Mouse (Mus musculus) CH12.LX (cell line): Measurements from ENCODE around the gene Them7. TPM values are rescaled to one million over a fixed set of nuclear protein-coding genes. Genes with fewer than 3 reads are reported as not detected.

Experiments
- DNase-seq: peaks from one replicate; pipeline ENCODE4 v3.0.0-alpha.2; 2013; ENCODE audit errors: extremely low read depth
- H3K27ac ChIP-seq: 2 replicates; pipeline ENCODE4 v1.5.1; 2012; ENCODE audit warnings: low read depth, mild to moderate bottlenecking, control low read depth, moderate library complexity; ENCODE audit not compliant: insufficient read depth
- H3K27me3 ChIP-seq: replicated peaks from 2 replicates; pipeline ENCODE3; 2012; ENCODE audit warnings: inconsistent platforms
- H3K36me3 ChIP-seq, 2 experiments: replicated peaks in 1 of 2; 2 replicates each; pipeline versions ENCODE3 to v1.6.1; 2012; ENCODE audit warnings: inconsistent platforms in 1 of 2, low read length in 1 of 2, mild to moderate bottlenecking in 1 of 2, mixed read lengths in 1 of 2, moderate library complexity in 1 of 2; ENCODE audit not compliant: control insufficient read depth in 1 of 2, insufficient read depth in 1 of 2
- H3K4me1 ChIP-seq, 2 experiments: 2 replicates each; pipeline ENCODE4 v1.6.1; 2012; ENCODE audit warnings: inconsistent platforms in 1 of 2, moderate library complexity in 1 of 2; ENCODE audit not compliant: insufficient read depth in 2 of 2, control insufficient read depth in 1 of 2
- H3K4me2 ChIP-seq: 2 replicates; pipeline ENCODE4 v1.6.1; 2012; ENCODE audit warnings: low read depth, mild to moderate bottlenecking, control low read depth; ENCODE audit not compliant: poor library complexity, insufficient read depth, severe bottlenecking
- H3K4me3 ChIP-seq, 3 experiments: fragments of 150-350 bp in 1 of 3; sonication (generic) in 1 of 3; replicated peaks in 1 of 3; 2 replicates each; pipeline versions ENCODE3 to v1.5.1; 2011 to 2012; ENCODE audit warnings: low read depth in 2 of 3, low read length in 2 of 3, mild to moderate bottlenecking in 2 of 3, moderate library complexity in 2 of 3, control low read depth in 1 of 3, improper control_type of control experiment in 1 of 3, inconsistent platforms in 1 of 3, mixed read lengths in 1 of 3; ENCODE audit not compliant: poor library complexity in 1 of 3
- H3K79me2 ChIP-seq: replicated peaks from 2 replicates; pipeline ENCODE4 v1.6.1; 2012; ENCODE audit warnings: mild to moderate bottlenecking, moderate library complexity; ENCODE audit not compliant: control insufficient read depth, poor library complexity, insufficient read depth, severe bottlenecking; ENCODE audit errors: extremely low read depth
- H3K9ac ChIP-seq: 2 replicates; pipeline ENCODE4 v1.6.1; 2012; ENCODE audit warnings: low read depth, mild to moderate bottlenecking, control low read depth, moderate library complexity; ENCODE audit not compliant: insufficient read depth
- H3K9me3 ChIP-seq: replicated peaks from 2 replicates; pipeline ENCODE3; 2012; ENCODE audit warnings: low read length, inconsistent platforms, mixed read lengths
- BHLHE40 ChIP-seq: IDR thresholded peaks from 2 replicates; pipeline ENCODE4 v1.6.1; 2011; ENCODE audit warnings: mild to moderate bottlenecking, low read depth, low read length, improper control_type of control experiment
- CHD2 ChIP-seq: IDR thresholded peaks from 2 replicates; pipeline ENCODE4 v1.6.1; 2011; ENCODE audit warnings: low read length, improper control_type of control experiment
- CTCF ChIP-seq, 2 experiments: IDR thresholded peaks in 1 of 2; conservative IDR thresholded peaks in 1 of 2; 2 replicates each; pipeline ENCODE4 v1.5.1; 2011 to 2012; ENCODE audit warnings: low read depth in 2 of 2, low read length in 2 of 2, improper control_type of control experiment in 1 of 2, inconsistent platforms in 1 of 2, mild to moderate bottlenecking in 1 of 2, moderate library complexity in 1 of 2
- ELF1 ChIP-seq: IDR thresholded peaks from 2 replicates; pipeline ENCODE4 v1.6.1; 2014; ENCODE audit warnings: low read depth, mild to moderate bottlenecking, inconsistent platforms, low read length, improper control_type of control experiment
- HCFC1 ChIP-seq: IDR thresholded peaks from 2 replicates; pipeline ENCODE4 v1.6.1; 2012; ENCODE audit warnings: low read depth, mild to moderate bottlenecking, inconsistent platforms, low read length, improper control_type of control experiment
- JUN ChIP-seq: IDR thresholded peaks from 2 replicates; pipeline ENCODE4 v1.6.1; 2011; ENCODE audit warnings: low read depth, mild to moderate bottlenecking, low read length, improper control_type of control experiment, moderate library complexity; ENCODE audit not compliant: insufficient read depth
- JUND ChIP-seq: conservative IDR thresholded peaks from 2 replicates; pipeline ENCODE4 v1.6.1; 2011; ENCODE audit warnings: low read depth, low read length, improper control_type of control experiment
- MAFK ChIP-seq: IDR thresholded peaks from 2 replicates; pipeline ENCODE4 v1.6.1; 2011; ENCODE audit warnings: low read length, improper control_type of control experiment; ENCODE audit not compliant: insufficient replicate concordance
- MEF2A ChIP-seq: IDR thresholded peaks from 2 replicates; pipeline ENCODE4 v1.6.1; 2014; ENCODE audit warnings: low read depth, mild to moderate bottlenecking, inconsistent platforms, low read length, improper control_type of control experiment, borderline replicate concordance
- MYC ChIP-seq: IDR thresholded peaks from 2 replicates; pipeline ENCODE4 v1.6.1; 2011; ENCODE audit warnings: low read depth, mild to moderate bottlenecking, improper control_type of control experiment, low read length
- NELFE ChIP-seq: IDR thresholded peaks from 2 replicates; pipeline ENCODE4 v1.6.1; 2011; ENCODE audit warnings: low read depth, low read length, improper control_type of control experiment
- PAX5 ChIP-seq: IDR thresholded peaks from 2 replicates; pipeline ENCODE4 v1.6.1; 2012; ENCODE audit warnings: low read length, inconsistent platforms, mixed read lengths
- POLR2AphosphoS2 ChIP-seq: IDR thresholded peaks from 2 replicates; pipeline ENCODE4 v1.6.1; 2011; ENCODE audit warnings: low read depth, low read length, improper control_type of control experiment
- RAD21 ChIP-seq: IDR thresholded peaks from 2 replicates; pipeline ENCODE4 v1.6.1; 2011; ENCODE audit warnings: low read depth, mild to moderate bottlenecking, low read length, improper control_type of control experiment, moderate library complexity
- SIN3A ChIP-seq: IDR thresholded peaks from 2 replicates; pipeline ENCODE4 v1.6.1; 2012; ENCODE audit warnings: low read length, improper control_type of control experiment, inconsistent platforms
- SMC3 ChIP-seq: IDR thresholded peaks from 2 replicates; pipeline ENCODE4 v1.6.1; 2011; ENCODE audit warnings: low read depth, low read length, improper control_type of control experiment
- TBP ChIP-seq: conservative IDR thresholded peaks from 2 replicates; pipeline ENCODE4 v1.6.1; 2011; ENCODE audit warnings: low read depth, low read length, improper control_type of control experiment
- USF1 ChIP-seq: IDR thresholded peaks from 2 replicates; pipeline ENCODE4 v1.6.1; 2014; ENCODE audit warnings: low read depth, mild to moderate bottlenecking, inconsistent platforms, low read length, improper control_type of control experiment
- ZKSCAN1 ChIP-seq: IDR thresholded peaks from 2 replicates; pipeline ENCODE4 v1.6.1; 2012; ENCODE audit warnings: low read depth, inconsistent platforms, low read length, improper control_type of control experiment, borderline replicate concordance
- ZNF384 ChIP-seq: IDR thresholded peaks from 2 replicates; pipeline ENCODE4 v1.6.1; 2012; ENCODE audit warnings: low read depth, low read length, improper control_type of control experiment, inconsistent platforms
- dilution Hi-C: fragments of 300-500 bp; cut with MboI; formaldehyde crosslinking; loops from 2 replicates; pipeline ENCODE4 v1.14.3; 2020; ENCODE audit warnings: low sequenced_read_pairs; ENCODE audit not compliant: extremely low pct_unique_long_range_greater_than_20kb, extremely low pct_ligation_motif_present
- in situ Hi-C: fragments of 300-500 bp; cut with MboI; formaldehyde crosslinking; loops from 3 replicates; pipeline ENCODE4 v1.14.3; 2019; ENCODE audit warnings: low sequenced_read_pairs, low pct_ligation_motif_present, low pct_unique_long_range_greater_than_20kb, mixed read lengths
- polyA plus RNA-seq: library from polyadenylated mRNA; unstranded; fragments of >175 nt; gene quantifications from 2 replicates; pipeline ENCODE4 v1.2.1, GENCODE M21; 2012; ENCODE audit warnings: low read depth; ENCODE audit not compliant: insufficient read length
- total RNA-seq, 2 experiments: library from RNA; depleted of rRNA; stranded (reverse); fragments of 300-350 nt in 1 of 2; fragments of >200 nt in 1 of 2; gene quantifications; 2 replicates each; pipeline ENCODE4 v1.2.3; 2012 to 2014

The Them7 gene
- total and polyA plus RNA-seq, 3 experiments: not detected

- Histone ChIP-seq H3K4me3 (no peak overlapping the region), H3K9me3 (no peaks in the 10 kb centered on the region), H3K27me3 (no peaks in the 10 kb centered on the region), H3K36me3 (no peaks in the 10 kb centered on the region), H3K27ac (no peak overlapping the region), H3K79me2 (no peaks in the 10 kb centered on the region; the same call in 1 of the 2 replicates), H3K4me1 (peaks cover 2 to 20% of the 10 kb centered on the region in 2 experiments; a peak in 3 of 4 replicates), H3K4me2 (no peak overlapping the region), H3K9ac (no peak overlapping the region)
- TF ChIP-seq BHLHE40 (0 out of 2 replicates have a peak, but pooled peaks have one; percentile 24), PAX5 (no peak), RAD21 (peak; percentile 25), MEF2A (peak; percentile 64; the same call in 1 of the 2 replicates), CHD2 (peak; percentile 97), CTCF (conservative IDR thresholded peaks at IDR 0.05 in 1 of 2, IDR thresholded peaks at IDR 0.05 in 1 of 2; ENCODE audit: low read depth in 2 of 2, low read length in 2 of 2) (peak; percentile 37 to 69; a peak in 3 of 4 replicates), SMC3 (peak; percentile 46; the same call in 1 of the 2 replicates), SIN3A (no peak)
- dilution Hi-C loops (no loop called here), in situ Hi-C loops (no loop called here)
- DNase-seq: peak; percentile 61
Measured at GRCm38 (mm10) chr2:105189352-105189751, 34.8 kb upstream of the Them7 start.

GRCm38 (mm10) chr2:105200152-105200551, 24.0 kb upstream of the Them7 start:
- dilution Hi-C loops: no loop called here
- no peak overlapping the region for H3K27ac ChIP-seq
- in situ Hi-C loops: no loop called here
- no peaks in the 10 kb centered on the region for H3K36me3 ChIP-seq
- no peaks in the 10 kb centered on the region for H3K9me3 ChIP-seq
- no peaks in the 10 kb centered on the region for H3K79me2 ChIP-seq
- TF ChIP-seq HCFC1: no peak
- TF ChIP-seq MYC: no peak
- no peak for TF ChIP-seq POLR2AphosphoS2
- TF ChIP-seq JUN: no peak
- TF ChIP-seq NELFE: no peak
- DNase-seq: no peak
- H3K4me1 ChIP-seq: no peaks in the 10 kb centered on the region
- no peak overlapping the region for H3K9ac ChIP-seq
- H3K4me2 ChIP-seq: no peak overlapping the region
- H3K4me3 ChIP-seq: no peak overlapping the region
- H3K27me3 ChIP-seq: no peaks in the 10 kb centered on the region

- Histone ChIP-seq H3K9me3 (no peaks in the 10 kb centered on the region), H3K4me1 (no peaks in the 10 kb centered on the region), H3K27me3 (no peaks in the 10 kb centered on the region), H3K27ac (no peak overlapping the region), H3K9ac (no peak overlapping the region), H3K4me3 (no peak overlapping the region), H3K36me3 (no peaks in the 10 kb centered on the region), H3K4me2 (no peak overlapping the region), H3K79me2 (no peaks in the 10 kb centered on the region)
- in situ Hi-C loops (no loop called here), dilution Hi-C loops (no loop called here)
- no peak for DNase-seq
- TF ChIP-seq NELFE: no peak
- no peak for TF ChIP-seq MAFK
- no peak for TF ChIP-seq USF1
- no peak for TF ChIP-seq CHD2
- no peak for TF ChIP-seq TBP
- TF ChIP-seq ELF1: no peak
- TF ChIP-seq PAX5: no peak
- TF ChIP-seq JUND: no peak
- TF ChIP-seq ZNF384: no peak
- no peak for TF ChIP-seq ZKSCAN1
Measured at GRCm38 (mm10) chr2:105206563-105207174, 17.5 kb upstream of the Them7 start.
